Mouse (Mus musculus) gastrocnemius, postnatal 14 days (tissue): ENCODE data around the gene Cblc. TPM values are rescaled to one million over a fixed set of nuclear protein-coding genes. Genes with fewer than 3 reads are reported as not detected.

Source experiments
- DNase-seq: peaks from one replicate; pipeline ENCODE4 v3.0.0; 2021; ENCODE audit warnings: mixed read lengths
- intact Hi-C: fragments of 180-260 bp; cut with DNase I; formaldehyde crosslinking; loops from one replicate; pipeline ENCODE4 v1.15.1; 2025; ENCODE audit warnings: low total_unique reads
- total RNA-seq, 2 experiments: library from RNA; stranded (reverse); gene quantifications; 2 replicates each; pipeline ENCODE4 v1.2.3; 2021

The Cblc gene
- total RNA-seq, 2 experiments from 2014 or later: not detected

DNA sequence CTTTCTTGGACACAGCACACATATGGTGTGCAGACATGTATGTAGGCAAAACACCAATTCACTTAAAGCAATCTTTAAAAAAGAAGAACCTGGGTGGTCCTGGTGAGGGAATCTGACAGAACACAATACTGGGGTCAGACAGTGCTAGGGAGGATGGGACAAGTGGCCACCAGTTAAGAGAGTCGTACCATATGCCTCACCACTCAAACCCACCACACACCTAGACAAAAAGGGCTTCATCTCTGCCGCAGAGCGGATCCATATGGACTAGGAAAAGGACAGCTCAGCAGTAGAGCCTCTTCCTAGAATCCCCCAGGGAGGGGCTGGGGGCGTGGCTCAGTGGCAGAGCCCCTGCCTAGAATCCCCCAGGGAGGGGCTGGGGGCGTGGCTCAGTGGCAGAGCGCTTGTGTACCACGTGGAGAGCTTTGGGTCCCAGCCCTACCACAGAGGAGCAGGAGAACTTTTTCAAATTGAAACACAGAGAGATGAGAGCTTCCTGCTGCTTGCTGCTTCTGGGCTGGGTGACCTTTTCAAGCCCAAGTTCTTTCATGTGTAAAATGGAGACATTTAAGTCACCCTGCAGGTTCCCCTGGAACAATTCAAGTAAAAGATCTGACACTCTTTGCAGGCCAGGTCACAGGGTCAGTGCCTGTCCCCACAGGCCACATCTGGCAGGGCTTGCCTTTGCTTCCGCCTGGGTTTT, 55.1 kb downstream of the Cblc start:
- no peak for DNase-seq
- intact Hi-C loops: no loop called here

DNA sequence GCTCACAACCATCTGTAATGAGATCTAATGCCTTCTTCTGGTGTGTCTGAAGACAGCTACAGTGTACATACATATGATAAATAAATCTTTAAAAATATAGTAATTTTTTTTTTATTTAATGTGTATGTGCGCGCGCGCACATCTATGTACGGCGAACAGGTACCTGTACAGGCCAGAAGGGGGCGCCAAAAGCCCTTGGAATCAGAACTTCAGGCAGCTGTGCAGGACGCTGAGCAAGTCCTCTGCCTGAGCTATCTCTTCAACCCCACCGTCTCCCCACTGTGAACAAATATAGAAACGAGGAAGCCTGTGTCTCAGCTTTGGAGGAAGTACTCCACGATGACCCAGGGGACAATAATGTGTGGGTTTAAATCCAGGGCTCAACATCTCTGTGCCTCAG, 56.3 kb downstream of the Cblc start:
- intact Hi-C loops: no loop called here
- no peak for DNase-seq

DNA sequence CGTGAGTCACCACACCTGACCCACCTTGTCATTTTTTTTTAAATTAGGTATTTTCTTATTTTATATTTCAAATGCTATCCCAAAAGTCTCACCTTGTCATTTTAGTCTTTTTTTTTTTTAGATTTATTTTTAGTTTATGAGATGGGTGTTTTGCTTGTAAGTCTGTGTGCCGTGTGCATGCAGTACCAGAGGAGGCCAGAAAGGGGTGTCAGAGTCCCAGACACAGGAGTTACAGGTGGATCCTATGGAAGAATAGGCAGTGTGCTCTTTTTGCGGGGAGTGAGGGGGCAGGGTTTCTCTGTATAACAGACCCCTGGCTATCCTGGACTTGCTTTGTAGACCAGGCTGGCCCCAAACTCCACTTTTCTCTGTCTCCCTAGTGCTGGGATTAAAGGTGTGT, 57.8 kb downstream of the Cblc start:
- no peak for DNase-seq
- intact Hi-C loops: no loop called here

DNA sequence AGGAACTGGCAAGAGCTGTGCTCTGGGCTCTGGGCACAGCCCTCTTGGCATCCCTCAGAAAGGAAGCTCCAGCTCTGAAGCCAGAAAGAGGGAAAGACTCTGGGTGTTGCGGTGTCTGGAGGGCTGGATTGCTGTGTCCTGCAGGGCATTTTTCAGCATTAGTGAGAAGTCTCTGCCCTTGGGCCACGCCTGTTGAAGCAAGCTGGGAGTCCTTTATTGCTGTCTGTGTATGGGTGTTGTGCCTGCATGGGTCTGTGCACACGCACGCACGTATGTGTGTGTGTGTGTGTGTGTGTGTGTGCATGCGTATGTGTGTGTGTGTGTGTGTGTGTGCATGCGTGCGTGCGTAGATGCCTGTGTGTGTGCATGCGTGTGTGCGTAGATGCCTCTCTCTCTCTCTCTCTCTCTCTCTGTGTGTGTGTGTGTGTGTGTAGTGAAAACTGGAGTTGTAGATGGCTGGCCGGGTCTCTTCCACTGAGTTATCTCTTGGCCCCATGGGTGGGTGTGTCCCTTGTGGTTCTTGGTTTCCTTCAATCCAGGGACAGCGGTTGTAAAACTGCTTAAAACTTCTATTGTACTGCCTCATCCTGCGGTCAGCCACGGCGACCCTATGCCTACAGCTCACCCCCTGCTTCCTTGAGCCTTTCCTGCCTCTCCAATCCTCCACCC, 60.1 kb downstream of the Cblc start:
- intact Hi-C loops: no loop called here
- DNase-seq: no peak

DNA sequence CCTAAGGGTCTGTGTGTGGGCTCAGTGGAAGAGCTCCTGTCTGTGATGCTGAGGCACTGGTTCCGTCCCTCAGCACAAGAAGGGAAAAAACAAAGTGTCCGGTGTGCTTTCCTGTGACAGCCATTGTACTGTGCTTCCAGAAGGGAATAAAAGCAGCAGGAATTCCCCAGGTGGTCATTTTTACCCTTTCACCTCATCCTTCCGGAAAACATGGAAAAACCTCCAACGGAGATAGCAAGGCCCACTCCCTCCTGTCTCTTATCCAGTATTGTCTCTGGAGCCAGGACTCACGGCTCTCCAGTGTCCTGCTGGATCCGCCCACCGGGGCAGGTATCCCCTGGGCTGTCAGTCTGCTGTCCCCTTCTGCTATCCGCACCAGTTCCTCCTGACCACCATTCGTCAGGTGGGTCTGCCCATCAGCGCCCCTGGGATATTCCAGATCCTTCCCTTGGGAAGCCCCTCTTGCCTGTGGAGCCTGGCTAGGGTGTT, 62.4 kb downstream of the Cblc start:
- intact Hi-C loops: no loop called here
- no peak for DNase-seq

Other genes with a start within 250 kb of the Cblc start
- 10 to 100 TPM; 34.4 to 34.5 TPM for gene Ppp1r37, start 233.7 kb downstream of the Cblc start, total RNA-seq
- gene Zfp296, start 219.5 kb downstream of the Cblc start, total RNA-seq: under 1 TPM in 1 of 2 experiments, not detected in 1; 0.27 TPM
- 10 to 100 TPM; 50.0 to 55.1 TPM for gene Gemin7, start 219.2 kb downstream of the Cblc start, total RNA-seq
- 10 to 100 TPM; 10.6 to 12.0 TPM for gene Clasrp, start 192.3 kb downstream of the Cblc start, total RNA-seq
- gene Relb, start 167.4 kb downstream of the Cblc start, total RNA-seq: 1 to 10 TPM; 4.9 to 7.3 TPM
- gene Clptm1, start 131.8 kb downstream of the Cblc start, total RNA-seq: 10 to 100 TPM; 39.8 to 47.7 TPM
- gene Apoc2, start 118.9 kb downstream of the Cblc start, total RNA-seq: under 1 TPM; 0.41 to 0.44 TPM
- gene Gm44805, start 115.4 kb downstream of the Cblc start, total RNA-seq: not detected
- gene Apoc4, start 115.3 kb downstream of the Cblc start, total RNA-seq: not detected
- 1 to 10 TPM in 1 of 2 experiments, not detected in 1; 1.3 TPM for gene Apoc1, start 104.1 kb downstream of the Cblc start, total RNA-seq
- gene Apoe, start 97.6 kb downstream of the Cblc start, total RNA-seq: 10 to 100 TPM; 56.6 to 84.2 TPM
- 10 to 100 TPM; 52.9 to 55.7 TPM for gene Tomm40, start 81.4 kb downstream of the Cblc start, total RNA-seq
- gene Nectin2, start 46.3 kb downstream of the Cblc start, total RNA-seq: 10 to 100 TPM in 1 of 2 experiments, 1 to 10 TPM in 1; 9.8 to 12.9 TPM
- 10 to 100 TPM; 48.5 to 51.9 TPM for gene Bcam, start 25.8 kb downstream of the Cblc start, total RNA-seq
- 1 to 10 TPM; 3.2 to 4.1 TPM for gene Bcl3, start 26.0 kb upstream of the Cblc start, total RNA-seq
- gene Gm19345, start 55.2 kb upstream of the Cblc start, total RNA-seq: not detected
- gene Ceacam16, start 64.5 kb upstream of the Cblc start, total RNA-seq: under 1 TPM in 1 of 2 experiments, not detected in 1; 0.12 TPM
- not detected for gene Ceacam19, start 91.2 kb upstream of the Cblc start, total RNA-seq
- 1 to 10 TPM; 8.0 to 9.4 TPM for gene Pvr, start 124.4 kb upstream of the Cblc start, total RNA-seq
- not detected for gene Igsf23, start 153.9 kb upstream of the Cblc start, total RNA-seq
- not detected for gene Ceacam20, start 168.6 kb upstream of the Cblc start, total RNA-seq
- gene Nlrp9b, start 194.7 kb upstream of the Cblc start, total RNA-seq: not detected